Mouse (Mus musculus): ENCODE measurements around the gene Bri3bp. TPM values are rescaled to one million over a fixed set of nuclear protein-coding genes. Genes with fewer than 3 reads are reported as not detected.
A peak's percentile ranks its signal among the peaks of the same experiment; 100 is the strongest.

Bri3bp gene
- polyA plus RNA-seq, 1 experiment from 2014 or later: 44.0 TPM

- H3K27ac ChIP-seq: peak overlapping the region; percentile 17; the same call in 1 of the 2 replicates
- no peak for ATAC-seq
- H3K36me3 ChIP-seq: no peaks in the 10 kb centered on the region
- peaks cover 37% of the 10 kb centered on the region for H3K27me3 ChIP-seq (replicated peaks)
- peaks cover 47% of the 10 kb centered on the region for H3K4me1 ChIP-seq
- H3K4me3 ChIP-seq: peak overlapping the region; percentile 64
- H3K9ac ChIP-seq: peak overlapping the region; percentile 59
- 18% methylated on average over 31 of the region's 31 CpGs for WGBS (ENCODE audit: insufficient replicate concordance)
- H3K4me2 ChIP-seq: peak overlapping the region; percentile 89
- H3K9me3 ChIP-seq (replicated peaks): no peaks in the 10 kb centered on the region
Measured at GRCm38 (mm10) chr5:125403481-125404465, 37.6 kb upstream of the Bri3bp start.

- Histone ChIP-seq H3K27me3 (replicated peaks) (peaks cover 29% of the 10 kb centered on the region), H3K4me3 (peak overlapping the region; percentile 64), H3K4me2 (peak overlapping the region; percentile 89), H3K27ac (peak overlapping the region; percentile 88), H3K9me3 (replicated peaks) (no peaks in the 10 kb centered on the region), H3K9ac (peak overlapping the region; percentile 70), H3K36me3 (no peaks in the 10 kb centered on the region), H3K4me1 (peaks cover 52% of the 10 kb centered on the region)
- no peak for ATAC-seq
- 2% methylated on average over 7 of the region's 7 CpGs for WGBS (ENCODE audit: insufficient replicate concordance)
Measured at GRCm38 (mm10) chr5:125404536-125404902, 36.8 kb upstream of the Bri3bp start.

GRCm38 (mm10) chr5:125404903-125405545, 36.3 kb upstream of the Bri3bp start:
- Histone ChIP-seq H3K4me1 (peaks cover 57% of the 10 kb centered on the region), H3K36me3 (no peaks in the 10 kb centered on the region), H3K9me3 (replicated peaks) (no peaks in the 10 kb centered on the region), H3K27me3 (replicated peaks) (peaks cover 24% of the 10 kb centered on the region), H3K4me3 (peak overlapping the region; percentile 64), H3K27ac (peak overlapping the region; percentile 88), H3K9ac (peak overlapping the region; percentile 70), H3K4me2 (peak overlapping the region; percentile 89)
- peak; percentile 26; the same call in 1 of the 2 replicates for ATAC-seq
- under 1% methylated on average over 28 of the region's 28 CpGs for WGBS (ENCODE audit: insufficient replicate concordance)

GRCm38 (mm10) chr5:125405546-125406248, 35.7 kb upstream of the Bri3bp start:
- 2% methylated on average over 31 of the region's 31 CpGs for whole genome bisulfite sequencing (ENCODE audit: insufficient replicate concordance)

GRCm38 (mm10) chr5:125406322-125407016, 34.9 kb upstream of the Bri3bp start:
- Histone ChIP-seq H3K4me1 (peaks cover 61% of the 10 kb centered on the region), H3K9me3 (replicated peaks) (no peaks in the 10 kb centered on the region), H3K4me2 (peak overlapping the region; percentile 89), H3K27me3 (replicated peaks) (peaks cover 16% of the 10 kb centered on the region), H3K27ac (peak overlapping the region; percentile 84), H3K36me3 (no peaks in the 10 kb centered on the region), H3K9ac (peak overlapping the region; percentile 78), H3K4me3 (peak overlapping the region; percentile 64)
- peak; percentile 51 for ATAC-seq
- whole genome bisulfite sequencing (ENCODE audit: insufficient replicate concordance): 2% methylated on average over 20 of the region's 20 CpGs

More at GRCm38 (mm10) chr5:125405546-125406248, 35.7 kb upstream of the Bri3bp start:
- peak; percentile 36 for ATAC-seq
- H3K4me1 ChIP-seq: peaks cover 61% of the 10 kb centered on the region
- H3K27ac ChIP-seq: peak overlapping the region; percentile 88
- H3K9ac ChIP-seq: peak overlapping the region; percentile 78
- H3K4me3 ChIP-seq: peak overlapping the region; percentile 64
- H3K27me3 ChIP-seq (replicated peaks): peaks cover 21% of the 10 kb centered on the region
- no peaks in the 10 kb centered on the region for H3K9me3 ChIP-seq (replicated peaks)
- peak overlapping the region; percentile 89 for H3K4me2 ChIP-seq
- H3K36me3 ChIP-seq: no peaks in the 10 kb centered on the region

- no peaks in the 10 kb centered on the region for H3K9me3 ChIP-seq (replicated peaks)
- H3K4me1 ChIP-seq: peaks cover 61% of the 10 kb centered on the region
- no peaks in the 10 kb centered on the region for H3K36me3 ChIP-seq
- peak overlapping the region; percentile 78 for H3K9ac ChIP-seq
- H3K27me3 ChIP-seq (replicated peaks): peaks cover 10% of the 10 kb centered on the region
- peak overlapping the region; percentile 89 for H3K4me2 ChIP-seq
- 50% methylated on average over 13 of the region's 13 CpGs for WGBS (ENCODE audit: insufficient replicate concordance)
- H3K4me3 ChIP-seq: peak overlapping the region; percentile 64
- no peak for ATAC-seq
- H3K27ac ChIP-seq: peak overlapping the region; percentile 84; the same call in 1 of the 2 replicates
Measured at GRCm38 (mm10) chr5:125407020-125407830, 34.1 kb upstream of the Bri3bp start.

- Histone ChIP-seq H3K4me2 (peak overlapping the region; percentile 89), H3K9me3 (replicated peaks) (no peaks in the 10 kb centered on the region), H3K9ac (no peak overlapping the region), H3K27me3 (replicated peaks) (peaks cover 2% of the 10 kb centered on the region), H3K27ac (peak overlapping the region; percentile 75), H3K4me1 (peaks cover 53% of the 10 kb centered on the region), H3K4me3 (peak overlapping the region; percentile 56), H3K36me3 (peaks cover 2% of the 10 kb centered on the region; the same call in 1 of the 2 replicates)
- WGBS (ENCODE audit: insufficient replicate concordance): 39% methylated on average over 14 of the region's 14 CpGs
- ATAC-seq: no peak
Measured at GRCm38 (mm10) chr5:125407910-125408575, 33.3 kb upstream of the Bri3bp start.

- peak; percentile 79 for ATAC-seq
- peaks cover 10% of the 10 kb centered on the region for H3K36me3 ChIP-seq
- H3K4me3 ChIP-seq: peak overlapping the region; percentile 56
- peak overlapping the region; percentile 75 for H3K27ac ChIP-seq
- peak overlapping the region; percentile 89 for H3K4me2 ChIP-seq
- peak overlapping the region; percentile 54 for H3K9ac ChIP-seq
- no peaks in the 10 kb centered on the region for H3K27me3 ChIP-seq (replicated peaks)
- H3K4me1 ChIP-seq: peaks cover 45% of the 10 kb centered on the region
- under 1% methylated on average over 13 of the region's 13 CpGs for WGBS (ENCODE audit: insufficient replicate concordance)
- H3K9me3 ChIP-seq (replicated peaks): no peaks in the 10 kb centered on the region
Measured at GRCm38 (mm10) chr5:125408842-125409241, 32.5 kb upstream of the Bri3bp start.

- Histone ChIP-seq H3K36me3 (peaks cover 16% of the 10 kb centered on the region), H3K9me3 (replicated peaks) (no peaks in the 10 kb centered on the region), H3K4me1 (peaks cover 42% of the 10 kb centered on the region), H3K27ac (peak overlapping the region; percentile 70; the same call in 1 of the 2 replicates), H3K27me3 (replicated peaks) (no peaks in the 10 kb centered on the region), H3K4me2 (peak overlapping the region; percentile 89), H3K9ac (peak overlapping the region; percentile 54), H3K4me3 (peak overlapping the region; percentile 56)
- 14% methylated on average over 20 of the region's 20 CpGs for WGBS (ENCODE audit: insufficient replicate concordance)
- ATAC-seq: peak; percentile 38; the same call in 1 of the 2 replicates
Measured at GRCm38 (mm10) chr5:125409348-125410090, 31.8 kb upstream of the Bri3bp start.

All from liver, embryonic 12.5 days (tissue).